Comparison of ENCODE assay signal across 22 mouse cellular contexts in genomic region chr3:131093736-131094135, GRCm38 (mm10). TPM values are rescaled to one million over a fixed set of nuclear protein-coding genes. Genes with fewer than 3 reads are reported as not detected.
A peak's percentile ranks its signal among the peaks of the same experiment; 100 is the strongest.
DNase-seq lines count a peak whose midpoint lies in the region; ATAC-seq lines count a peak whose summit lies in the region.
"Had no signal": no experiment of that assay in that cellular context is flagged by ENCODE, and none has a peak within 500 bp of the region (broad histone marks: within the 10 kb centered on the region; RNA-seq: fewer than 3 reads in every experiment).

No protein-coding gene starts in this region.

- no peak for DNase-seq in kidney, postnatal 36 days
- peak; percentile 62 for DNase-seq in T-cell, adult 2 months (ENCODE audit: low spot score)
- DNase-seq in hindbrain, embryonic 14.5 days (ENCODE audit: low spot score), result no peak
- no peak for DNase-seq in retina, embryonic 14.5 days (ENCODE audit: low spot score)
- DNase-seq: adrenal gland, postnatal 10 days; cerebellum, adult 11-12 months; cerebellum, postnatal 36 days; gastrocnemius, postnatal 10 days; heart, adult 18-20 months; kidney, adult 8-10 months; lung, postnatal 4 days; right cerebral cortex, adult 18-20 months had no signal

- peaks cover 5% of the 10 kb centered on the region; the same call in 1 of the 2 replicates for H3K27me3 ChIP-seq in kidney, embryonic 15.5 days
- no peaks in the 10 kb centered on the region for H3K27me3 ChIP-seq in limb, embryonic 13.5 days
- H3K27me3 ChIP-seq in hindbrain, embryonic 14.5 days (ENCODE audit: control insufficient read depth, insufficient read depth, low read length), result 0 out of 2 replicates have a peak, but pooled peaks cover 4% of the 10 kb centered on the region
- no peaks in the 10 kb centered on the region for H3K27me3 ChIP-seq in heart, embryonic 12.5 days (replicated peaks)
- H3K27me3 ChIP-seq: lung, embryonic 15.5 days had no signal

- H3K9ac ChIP-seq in kidney, embryonic 15.5 days, result no peak overlapping the region
- no peak overlapping the region for H3K9ac ChIP-seq in limb, embryonic 13.5 days
- no peak overlapping the region for H3K9ac ChIP-seq in hindbrain, embryonic 14.5 days
- H3K9ac ChIP-seq in heart, embryonic 12.5 days, result no peak overlapping the region
- H3K9ac ChIP-seq: liver, embryonic 14.5 days; lung, embryonic 15.5 days had no signal

- H3K4me3 ChIP-seq in kidney, embryonic 15.5 days (replicated peaks), result no peak overlapping the region
- H3K4me3 ChIP-seq in limb, embryonic 13.5 days, result peak overlapping the region; percentile 18; the same call in 1 of the 2 replicates
- H3K4me3 ChIP-seq in hindbrain, embryonic 14.5 days (replicated peaks; ENCODE audit: low read length), result no peak overlapping the region
- H3K4me3 ChIP-seq in heart, embryonic 12.5 days, result no peak overlapping the region
- H3K4me3 ChIP-seq: lung, embryonic 15.5 days; midbrain, embryonic 10.5 days had no signal

- H3K9me3 ChIP-seq in kidney, embryonic 15.5 days (replicated peaks), result no peaks in the 10 kb centered on the region
- no peaks in the 10 kb centered on the region for H3K9me3 ChIP-seq in limb, embryonic 13.5 days
- no peaks in the 10 kb centered on the region for H3K9me3 ChIP-seq in hindbrain, embryonic 14.5 days (ENCODE audit: control insufficient read depth, low read length)
- H3K9me3 ChIP-seq in heart, embryonic 12.5 days (replicated peaks), result no peaks in the 10 kb centered on the region
- H3K9me3 ChIP-seq: lung, embryonic 15.5 days; midbrain, embryonic 10.5 days had no signal

- no peak overlapping the region for H3K4me2 ChIP-seq in kidney, embryonic 15.5 days
- peak overlapping the region; percentile 35 for H3K4me2 ChIP-seq in limb, embryonic 13.5 days (replicated peaks)
- no peak overlapping the region for H3K4me2 ChIP-seq in hindbrain, embryonic 14.5 days (replicated peaks)
- H3K4me2 ChIP-seq in heart, embryonic 12.5 days, result no peak overlapping the region
- H3K4me2 ChIP-seq: lung, embryonic 15.5 days had no signal

- H3K4me1 ChIP-seq in kidney, embryonic 15.5 days, result peaks cover 3% of the 10 kb centered on the region; the same call in 1 of the 2 replicates
- H3K4me1 ChIP-seq in limb, embryonic 13.5 days, result 0 out of 2 replicates have a peak, but pooled peaks cover 5% of the 10 kb centered on the region
- no peaks in the 10 kb centered on the region for H3K4me1 ChIP-seq in hindbrain, embryonic 14.5 days (replicated peaks; ENCODE audit: control insufficient read depth, insufficient read depth, low read length)
- peaks cover 17% of the 10 kb centered on the region for H3K4me1 ChIP-seq in heart, embryonic 12.5 days (replicated peaks)

- WGBS in kidney, embryonic 15.5 days, result 58% methylated on average over 12 of the region's 12 CpGs
- 41% methylated on average over 12 of the region's 12 CpGs for WGBS in limb, embryonic 13.5 days
- 78% methylated on average over 12 of the region's 12 CpGs for WGBS in hindbrain, embryonic 14.5 days
- WGBS in heart, embryonic 12.5 days, result 82% methylated on average over 12 of the region's 12 CpGs

- H3K27ac ChIP-seq in kidney, embryonic 15.5 days, result no peak overlapping the region
- H3K27ac ChIP-seq in limb, embryonic 13.5 days, result no peak overlapping the region
- no peak overlapping the region for H3K27ac ChIP-seq in hindbrain, embryonic 14.5 days
- H3K27ac ChIP-seq in heart, embryonic 12.5 days (ENCODE audit: poor library complexity, severe bottlenecking), result no peak overlapping the region
- H3K27ac ChIP-seq: hindbrain, postnatal 0 days; liver, embryonic 14.5 days; lung, embryonic 15.5 days; midbrain, embryonic 10.5 days had no signal

- no peaks in the 10 kb centered on the region for H3K36me3 ChIP-seq in kidney, embryonic 15.5 days
- no peaks in the 10 kb centered on the region for H3K36me3 ChIP-seq in limb, embryonic 13.5 days
- H3K36me3 ChIP-seq in hindbrain, embryonic 14.5 days (replicated peaks; ENCODE audit: control insufficient read depth, insufficient read depth), result no peaks in the 10 kb centered on the region
- H3K36me3 ChIP-seq in heart, embryonic 12.5 days, result no peaks in the 10 kb centered on the region
- H3K36me3 ChIP-seq: G1E; lung, embryonic 15.5 days; midbrain, embryonic 10.5 days had no signal

- peak; percentile 60; the same call in 1 of the 2 replicates for ATAC-seq in kidney, embryonic 15.5 days (replicated peaks; ENCODE audit: low FRiP score)
- peak; percentile 80 for ATAC-seq in CD4-positive, CD25-positive, alpha-beta regulatory T cell, adult 4 months
- ATAC-seq in limb, embryonic 13.5 days (ENCODE audit: low FRiP score, low read depth), result no peak
- ATAC-seq in hindbrain, embryonic 14.5 days (ENCODE audit: low FRiP score), result no peak
- ATAC-seq in heart, embryonic 12.5 days (ENCODE audit: insufficient number of reproducible peaks, low FRiP score), result no peak
- ATAC-seq: forebrain, embryonic 14.5 days; hindbrain, postnatal 0 days had no signal

RNA-seq across cellular contexts. Expression of gene Lef1, which starts 16.5 kb away (rescaled TPM):
- polyA plus RNA-seq in kidney, embryonic 15.5 days (2015; fragmentation: Nextera tagmentation; extraction: Ambion mirVana), result 25.6 and 26.2 TPM in 2 replicates
- 100 to 1,000 TPM; 208 to 272 TPM for polyA plus RNA-seq in CD4-positive, CD25-positive, alpha-beta regulatory T cell, adult 4 months (2017; shearing (Covaris generic))
- 47.9 and 52.0 TPM in 2 replicates for polyA plus RNA-seq in limb, embryonic 13.5 days (2015; fragmentation: Nextera tagmentation; extraction: Ambion mirVana)
- 9.8 and 10.3 TPM in 2 replicates for polyA plus RNA-seq in hindbrain, embryonic 14.5 days (2014; fragmentation: Nextera tagmentation; extraction: Ambion mirVana)
- 18.7 and 21.2 TPM in 2 replicates for polyA plus RNA-seq in heart, embryonic 12.5 days (2016; fragmentation: Nextera tagmentation; extraction: Ambion mirVana)
- polyA plus RNA-seq: G1E had no signal

Comparison
In these comparisons a context has a peak if more than half of its experiments do, and no peak if none do; other contexts are left out.
1. ATAC-seq: peak in kidney, embryonic 15.5 days (single experiment) and CD4-positive, CD25-positive, alpha-beta regulatory T cell, adult 4 months (single experiment); none in limb, embryonic 13.5 days (single experiment), hindbrain, embryonic 14.5 days (single experiment) and heart, embryonic 12.5 days (single experiment).